Mouse (Mus musculus): ENCODE results near the gene Psenen.

DNA sequence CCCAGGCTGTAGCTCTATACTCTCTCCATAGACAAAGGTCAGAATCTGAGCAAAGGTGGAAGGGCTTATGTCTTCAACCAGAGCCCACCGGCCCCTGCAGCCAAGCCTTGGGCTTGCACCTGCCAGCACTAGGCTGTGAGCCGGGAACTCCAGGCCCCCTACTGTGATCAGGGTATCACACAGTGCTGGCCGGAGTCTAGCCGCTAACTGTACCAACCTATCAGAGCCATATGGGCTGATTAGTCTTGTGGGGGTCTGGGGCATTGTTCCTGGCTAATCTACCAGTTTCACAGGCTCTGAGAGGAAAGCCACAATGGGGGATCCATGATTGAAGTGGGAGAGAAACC lies 28.2 kb upstream of the Psenen start:
- TF ChIP-seq MAFK (IDR thresholded peaks at IDR 0.05; ENCODE audit: insufficient read depth, low read depth, low read length), result no peak
- no peak for TF ChIP-seq HCFC1 (IDR thresholded peaks at IDR 0.05; ENCODE audit: borderline replicate concordance, insufficient read depth, low read length)

Data from ES-E14 (cell line).